Mouse (Mus musculus): ENCODE results near the gene Acaa1a. TPM values are rescaled to one million over a fixed set of nuclear protein-coding genes. Genes with fewer than 3 reads are reported as not detected.
A peak's percentile ranks its signal among the peaks of the same experiment; 100 is the strongest.

Gene Acaa1a
- polyA plus RNA-seq (2015; fragmentation: Nextera tagmentation; extraction: Ambion mirVana): 45.0 and 47.9 TPM in 2 replicates

- Histone ChIP-seq H3K27me3 (ENCODE audit: control insufficient read depth, insufficient read depth, low read depth, low read length) (no peaks in the 10 kb centered on the region), H3K4me3 (ENCODE audit: low read depth, low read length) (peak within 1 kb of the TSS; percentile 68), H3K4me2 (ENCODE audit: low read depth, low read length) (peak within 1 kb of the TSS; percentile 96), H3K27ac (ENCODE audit: low read length) (peak within 1 kb of the TSS; percentile 91), H3K4me1 (ENCODE audit: control insufficient read depth, low read depth, low read length) (peaks cover 23% of the 10 kb centered on the region), H3K9me3 (replicated peaks; ENCODE audit: control insufficient read depth, low read length) (no peaks in the 10 kb centered on the region), H3K36me3 (ENCODE audit: control insufficient read depth, insufficient read depth) (no peaks in the 10 kb centered on the region), H3K9ac (ENCODE audit: low read depth, low read length) (peak within 1 kb of the TSS; percentile 72)
- under 1% methylated on average over 43 of the region's 43 CpGs for WGBS (ENCODE audit: insufficient replicate concordance)
- ATAC-seq (ENCODE audit: low read depth): peak; percentile 35
Observed at GRCm38 (mm10) chr9:119339558-119340211, at the start of gene Acaa1a. Gene Acaa1a, plus strand, starts transcription at chr9:119339676.

- H3K9ac ChIP-seq (ENCODE audit: low read depth, low read length): no peak overlapping the region
- no peak for ATAC-seq (ENCODE audit: low read depth)
Observed at GRCm38 (mm10) chr9:119290791-119291190, 48.7 kb upstream of the Acaa1a start.

GRCm38 (mm10) chr9:119297696-119298095 lies 41.8 kb upstream of the Acaa1a start:
- 66% methylated on average over 6 of the region's 6 CpGs for WGBS (ENCODE audit: insufficient replicate concordance)
- Histone ChIP-seq H3K27ac (ENCODE audit: low read length) (no peak overlapping the region), H3K4me3 (ENCODE audit: low read depth, low read length) (no peak overlapping the region), H3K4me1 (ENCODE audit: control insufficient read depth, low read depth, low read length) (no peaks in the 10 kb centered on the region; the same call in 1 of the 2 replicates), H3K27me3 (ENCODE audit: control insufficient read depth, insufficient read depth, low read depth, low read length) (no peaks in the 10 kb centered on the region), H3K9ac (ENCODE audit: low read depth, low read length) (no peak overlapping the region), H3K9me3 (replicated peaks; ENCODE audit: control insufficient read depth, low read length) (no peaks in the 10 kb centered on the region), H3K4me2 (ENCODE audit: low read depth, low read length) (no peak overlapping the region), H3K36me3 (ENCODE audit: control insufficient read depth, insufficient read depth) (no peaks in the 10 kb centered on the region)
- ATAC-seq (ENCODE audit: low read depth): peak; percentile 48; the same call in 1 of the 2 replicates

More at GRCm38 (mm10) chr9:119290791-119291190, 48.7 kb upstream of the Acaa1a start:
- H3K9me3 ChIP-seq (replicated peaks; ENCODE audit: control insufficient read depth, low read length): no peaks in the 10 kb centered on the region
- H3K27me3 ChIP-seq (ENCODE audit: control insufficient read depth, insufficient read depth, low read depth, low read length): no peaks in the 10 kb centered on the region
- H3K27ac ChIP-seq (ENCODE audit: low read length): no peak overlapping the region
- no peaks in the 10 kb centered on the region for H3K4me1 ChIP-seq (ENCODE audit: control insufficient read depth, low read depth, low read length)
- peaks cover 5% of the 10 kb centered on the region for H3K36me3 ChIP-seq (ENCODE audit: control insufficient read depth, insufficient read depth)
- 52% methylated on average over 3 of the region's 3 CpGs for WGBS (ENCODE audit: insufficient replicate concordance)
- H3K4me2 ChIP-seq (ENCODE audit: low read depth, low read length): no peak overlapping the region
- no peak overlapping the region for H3K4me3 ChIP-seq (ENCODE audit: low read depth, low read length)

GRCm38 (mm10) chr9:119298563-119298962 lies 40.9 kb upstream of the Acaa1a start:
- H3K27ac ChIP-seq (ENCODE audit: low read length): no peak overlapping the region
- WGBS (ENCODE audit: insufficient replicate concordance): 75% methylated on average over 3 of the region's 3 CpGs
- no peaks in the 10 kb centered on the region for H3K27me3 ChIP-seq (ENCODE audit: control insufficient read depth, insufficient read depth, low read depth, low read length)
- H3K9me3 ChIP-seq (replicated peaks; ENCODE audit: control insufficient read depth, low read length): no peaks in the 10 kb centered on the region
- H3K36me3 ChIP-seq (ENCODE audit: control insufficient read depth, insufficient read depth): no peaks in the 10 kb centered on the region
- no peak overlapping the region for H3K4me2 ChIP-seq (ENCODE audit: low read depth, low read length)
- H3K9ac ChIP-seq (ENCODE audit: low read depth, low read length): no peak overlapping the region
- no peak for ATAC-seq (ENCODE audit: low read depth)
- no peak overlapping the region for H3K4me3 ChIP-seq (ENCODE audit: low read depth, low read length)
- H3K4me1 ChIP-seq (ENCODE audit: control insufficient read depth, low read depth, low read length): no peaks in the 10 kb centered on the region; the same call in 1 of the 2 replicates

GRCm38 (mm10) chr9:119305863-119306262 lies 33.6 kb upstream of the Acaa1a start:
- H3K36me3 ChIP-seq (ENCODE audit: control insufficient read depth, insufficient read depth): no peaks in the 10 kb centered on the region
- no peak overlapping the region for H3K27ac ChIP-seq (ENCODE audit: low read length)
- no peak overlapping the region for H3K4me2 ChIP-seq (ENCODE audit: low read depth, low read length)
- 74% methylated on average over 7 of the region's 7 CpGs for WGBS (ENCODE audit: insufficient replicate concordance)
- no peak overlapping the region for H3K4me3 ChIP-seq (ENCODE audit: low read depth, low read length)
- H3K9me3 ChIP-seq (replicated peaks; ENCODE audit: control insufficient read depth, low read length): no peaks in the 10 kb centered on the region
- H3K9ac ChIP-seq (ENCODE audit: low read depth, low read length): no peak overlapping the region
- no peaks in the 10 kb centered on the region for H3K4me1 ChIP-seq (ENCODE audit: control insufficient read depth, low read depth, low read length)
- no peaks in the 10 kb centered on the region for H3K27me3 ChIP-seq (ENCODE audit: control insufficient read depth, insufficient read depth, low read depth, low read length)
- 0 out of 2 replicates have a peak, but pooled peaks have one; percentile 45 for ATAC-seq (ENCODE audit: low read depth)

GRCm38 (mm10) chr9:119309067-119309466 lies 30.4 kb upstream of the Acaa1a start:
- no peaks in the 10 kb centered on the region for H3K9me3 ChIP-seq (replicated peaks; ENCODE audit: control insufficient read depth, low read length)

GRCm38 (mm10) chr9:119313096-119313495 lies 26.4 kb upstream of the Acaa1a start:
- ATAC-seq (ENCODE audit: low read depth): no peak
- 88% methylated on average over 10 of the region's 10 CpGs for WGBS (ENCODE audit: insufficient replicate concordance)
- Histone ChIP-seq H3K27me3 (ENCODE audit: control insufficient read depth, insufficient read depth, low read depth, low read length) (no peaks in the 10 kb centered on the region), H3K4me2 (ENCODE audit: low read depth, low read length) (no peak overlapping the region), H3K9ac (ENCODE audit: low read depth, low read length) (no peak overlapping the region), H3K9me3 (replicated peaks; ENCODE audit: control insufficient read depth, low read length) (no peaks in the 10 kb centered on the region), H3K4me1 (ENCODE audit: control insufficient read depth, low read depth, low read length) (no peaks in the 10 kb centered on the region), H3K36me3 (ENCODE audit: control insufficient read depth, insufficient read depth) (no peaks in the 10 kb centered on the region), H3K27ac (ENCODE audit: low read length) (no peak overlapping the region), H3K4me3 (ENCODE audit: low read depth, low read length) (no peak overlapping the region)

More at GRCm38 (mm10) chr9:119309067-119309466, 30.4 kb upstream of the Acaa1a start:
- WGBS (ENCODE audit: insufficient replicate concordance): 69% methylated on average over 1 of the region's 1 CpGs
- H3K27me3 ChIP-seq (ENCODE audit: control insufficient read depth, insufficient read depth, low read depth, low read length): no peaks in the 10 kb centered on the region
- H3K4me1 ChIP-seq (ENCODE audit: control insufficient read depth, low read depth, low read length): no peaks in the 10 kb centered on the region
- no peak for ATAC-seq (ENCODE audit: low read depth)
- no peak overlapping the region for H3K27ac ChIP-seq (ENCODE audit: low read length)
- no peaks in the 10 kb centered on the region for H3K36me3 ChIP-seq (ENCODE audit: control insufficient read depth, insufficient read depth)
- H3K4me3 ChIP-seq (ENCODE audit: low read depth, low read length): no peak overlapping the region
- no peak overlapping the region for H3K4me2 ChIP-seq (ENCODE audit: low read depth, low read length)
- H3K9ac ChIP-seq (ENCODE audit: low read depth, low read length): no peak overlapping the region

- H3K4me3 ChIP-seq (ENCODE audit: low read depth, low read length): no peak overlapping the region
- no peak overlapping the region for H3K4me2 ChIP-seq (ENCODE audit: low read depth, low read length)
- WGBS (ENCODE audit: insufficient replicate concordance): 81% methylated on average over 1 of the region's 1 CpGs
- peaks cover 14% of the 10 kb centered on the region for H3K4me1 ChIP-seq (ENCODE audit: control insufficient read depth, low read depth, low read length)
- no peaks in the 10 kb centered on the region for H3K27me3 ChIP-seq (ENCODE audit: control insufficient read depth, insufficient read depth, low read depth, low read length)
- no peak overlapping the region for H3K27ac ChIP-seq (ENCODE audit: low read length)
- ATAC-seq (ENCODE audit: low read depth): no peak
- no peaks in the 10 kb centered on the region for H3K9me3 ChIP-seq (replicated peaks; ENCODE audit: control insufficient read depth, low read length)
- no peak overlapping the region for H3K9ac ChIP-seq (ENCODE audit: low read depth, low read length)
- no peaks in the 10 kb centered on the region for H3K36me3 ChIP-seq (ENCODE audit: control insufficient read depth, insufficient read depth)
Observed at GRCm38 (mm10) chr9:119318891-119319290, 20.6 kb upstream of the Acaa1a start.

GRCm38 (mm10) chr9:119320446-119320845 lies 19.0 kb upstream of the Acaa1a start:
- Histone ChIP-seq H3K4me3 (ENCODE audit: low read depth, low read length) (no peak overlapping the region; the same call in 1 of the 2 replicates), H3K9me3 (replicated peaks; ENCODE audit: control insufficient read depth, low read length) (no peaks in the 10 kb centered on the region), H3K36me3 (ENCODE audit: control insufficient read depth, insufficient read depth) (no peaks in the 10 kb centered on the region), H3K4me1 (ENCODE audit: control insufficient read depth, low read depth, low read length) (peaks cover 20% of the 10 kb centered on the region), H3K9ac (ENCODE audit: low read depth, low read length) (no peak overlapping the region), H3K4me2 (ENCODE audit: low read depth, low read length) (no peak overlapping the region), H3K27me3 (ENCODE audit: control insufficient read depth, insufficient read depth, low read depth, low read length) (no peaks in the 10 kb centered on the region), H3K27ac (ENCODE audit: low read length) (no peak overlapping the region)
- WGBS (ENCODE audit: insufficient replicate concordance): 82% methylated on average over 7 of the region's 7 CpGs
- no peak for ATAC-seq (ENCODE audit: low read depth)
